8 mouse cellular contexts compared by ENCODE assay signal in the genomic region with DNA sequence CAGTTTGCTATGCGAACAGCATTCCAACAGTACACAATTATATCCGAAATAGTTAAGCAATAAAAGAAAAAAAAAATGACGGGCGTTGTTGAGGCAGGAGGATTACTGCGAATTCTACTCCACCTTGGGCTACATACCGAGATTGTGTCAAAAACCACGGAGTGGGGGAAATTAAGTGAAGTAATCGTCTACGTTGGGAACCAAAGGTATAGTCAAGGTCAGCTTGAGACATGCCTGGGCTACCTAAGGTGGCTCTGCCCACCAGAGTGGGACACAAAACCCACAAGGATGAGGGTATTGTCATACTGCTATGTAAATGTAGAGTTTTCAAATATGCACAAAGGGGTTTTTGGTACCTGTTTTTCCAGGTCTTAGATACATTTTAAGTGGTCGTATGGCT.
DNase-seq lines count a peak whose midpoint lies in the region; ATAC-seq and TF ChIP-seq lines count a peak whose summit lies in the region.

No protein-coding gene starts in this region.

- TF ChIP-seq POLR2A in bone marrow macrophage, adult 2 months (IDR thresholded peaks at IDR 0.05; ENCODE audit: borderline replicate concordance, low read depth, low read length) = no peak

- no peak for DNase-seq in kidney, postnatal 14 days
- DNase-seq in hindbrain, embryonic 11.5 days (ENCODE audit: low spot score) = no peak
- DNase-seq in adrenal gland, postnatal 25 days = no peak
- no peak for DNase-seq in natural killer cell, adult 2 months (ENCODE audit: low spot score in 2 of 2)
- DNase-seq in ovary, postnatal 36 days (ENCODE audit: low spot score) = no peak

- H3K4me3 ChIP-seq in kidney, embryonic 14.5 days (ENCODE audit: low read length) = peak overlapping the region; percentile 54
- H3K4me3 ChIP-seq in bone marrow macrophage, adult 2 months (ENCODE audit: insufficient read depth, low read length) = peak overlapping the region; percentile 90
- peak overlapping the region; percentile 65 for H3K4me3 ChIP-seq in hindbrain, embryonic 11.5 days (ENCODE audit: low read depth, low read length)
- peak overlapping the region; percentile 64 for H3K4me3 ChIP-seq in midbrain, embryonic 12.5 days

- no peaks in the 10 kb centered on the region for H3K9me3 ChIP-seq in kidney, embryonic 14.5 days (ENCODE audit: control insufficient read depth, low read length)
- H3K9me3 ChIP-seq in hindbrain, embryonic 11.5 days (ENCODE audit: control insufficient read depth, low read length) = no peaks in the 10 kb centered on the region
- no peaks in the 10 kb centered on the region for H3K9me3 ChIP-seq in midbrain, embryonic 12.5 days

- peak overlapping the region; percentile 65 for H3K9ac ChIP-seq in kidney, embryonic 14.5 days (ENCODE audit: low read depth, low read length)
- H3K9ac ChIP-seq in hindbrain, embryonic 11.5 days (ENCODE audit: low read depth, low read length) = peak overlapping the region; percentile 82
- peak overlapping the region; percentile 77 for H3K9ac ChIP-seq in midbrain, embryonic 12.5 days (replicated peaks)

- no peaks in the 10 kb centered on the region for H3K27me3 ChIP-seq in kidney, embryonic 14.5 days (ENCODE audit: control insufficient read depth, insufficient read depth, low read length)
- no peaks in the 10 kb centered on the region for H3K27me3 ChIP-seq in hindbrain, embryonic 11.5 days (ENCODE audit: control insufficient read depth, insufficient read depth, low read length)
- no peaks in the 10 kb centered on the region; the same call in 1 of the 2 replicates for H3K27me3 ChIP-seq in midbrain, embryonic 12.5 days

- WGBS in kidney, embryonic 14.5 days = 7% methylated on average over 10 of the region's 10 CpGs
- 11% methylated on average over 10 of the region's 10 CpGs for WGBS in hindbrain, embryonic 11.5 days
- 9% methylated on average over 10 of the region's 10 CpGs for WGBS in midbrain, embryonic 12.5 days

- H3K36me3 ChIP-seq in kidney, embryonic 14.5 days (ENCODE audit: control insufficient read depth, insufficient read depth, low read length) = no peaks in the 10 kb centered on the region
- H3K36me3 ChIP-seq in hindbrain, embryonic 11.5 days (ENCODE audit: control insufficient read depth, insufficient read depth, low read length) = no peaks in the 10 kb centered on the region
- H3K36me3 ChIP-seq in midbrain, embryonic 12.5 days = no peaks in the 10 kb centered on the region

- H3K4me2 ChIP-seq in kidney, embryonic 14.5 days (replicated peaks; ENCODE audit: low read depth, low read length) = peak overlapping the region; percentile 49
- H3K4me2 ChIP-seq in hindbrain, embryonic 11.5 days (replicated peaks; ENCODE audit: low read depth, low read length) = peak overlapping the region; percentile 66
- H3K4me2 ChIP-seq in midbrain, embryonic 12.5 days (replicated peaks) = peak overlapping the region; percentile 73

- TF ChIP-seq CTCF in bone marrow macrophage, adult 2 months (IDR thresholded peaks at IDR 0.05; ENCODE audit: low read depth, low read length) = no peak

- ATAC-seq in kidney, embryonic 14.5 days (ENCODE audit: low FRiP score, low TSS enrichment) = no peak
- ATAC-seq in hindbrain, embryonic 11.5 days (ENCODE audit: low FRiP score) = peak; percentile 22
- ATAC-seq in midbrain, embryonic 12.5 days (ENCODE audit: low FRiP score, low read depth) = peak; percentile 5; the same call in 1 of the 2 replicates

- no peak overlapping the region for H3K27ac ChIP-seq in kidney, embryonic 14.5 days (ENCODE audit: low read depth, low read length)
- H3K27ac ChIP-seq in bone marrow macrophage, adult 2 months (ENCODE audit: insufficient read depth, low read depth, low read length) = no peak overlapping the region
- no peak overlapping the region for H3K27ac ChIP-seq in hindbrain, embryonic 11.5 days (ENCODE audit: low read depth, low read length)
- H3K27ac ChIP-seq in midbrain, embryonic 12.5 days (replicated peaks) = no peak overlapping the region

- H3K4me1 ChIP-seq in kidney, embryonic 14.5 days (ENCODE audit: control insufficient read depth, insufficient read depth, low read length) = no peaks in the 10 kb centered on the region
- H3K4me1 ChIP-seq in bone marrow macrophage, adult 2 months (ENCODE audit: control insufficient read depth, insufficient read depth, low read length) = peaks cover 17% of the 10 kb centered on the region
- H3K4me1 ChIP-seq in hindbrain, embryonic 11.5 days (replicated peaks; ENCODE audit: control insufficient read depth, insufficient read depth, low read length) = no peaks in the 10 kb centered on the region
- peaks cover 7% of the 10 kb centered on the region for H3K4me1 ChIP-seq in midbrain, embryonic 12.5 days
